Mouse (Mus musculus) layer of hippocampus, adult 11-12 months (tissue): ENCODE data around the gene Ap3m1.
A peak's percentile ranks its signal among the peaks of the same experiment; 100 is the strongest.

Experiments
- DNase-seq: peaks from one replicate; pipeline ENCODE4 v3.0.0; 2022; ENCODE audit warnings: low spot score

Gene Ap3m1

GRCm38 (mm10) chr14:21013800-21014334 lies 38.4 kb downstream of the Ap3m1 start:
- no peak for DNase-seq

GRCm38 (mm10) chr14:20999617-21000016 lies 52.7 kb downstream of the Ap3m1 start:
- no peak for DNase-seq

GRCm38 (mm10) chr14:20997548-20997947 lies 54.8 kb downstream of the Ap3m1 start:
- DNase-seq, result no peak

- no peak for DNase-seq
Measured at GRCm38 (mm10) chr14:20996361-20996760, 55.9 kb downstream of the Ap3m1 start.

- DNase-seq, result no peak
Measured at GRCm38 (mm10) chr14:20995497-20995896, 56.8 kb downstream of the Ap3m1 start.

GRCm38 (mm10) chr14:20994475-20994874 lies 57.8 kb downstream of the Ap3m1 start:
- no peak for DNase-seq

GRCm38 (mm10) chr14:20993067-20993691 lies 59.1 kb downstream of the Ap3m1 start:
- peak; percentile 68 for DNase-seq

GRCm38 (mm10) chr14:20991492-20991891 lies 60.8 kb downstream of the Ap3m1 start:
- DNase-seq, result no peak

- DNase-seq, result no peak
Measured at GRCm38 (mm10) chr14:20985482-20985881, 66.8 kb downstream of the Ap3m1 start.

- DNase-seq, result peak; percentile 60
Measured at GRCm38 (mm10) chr14:20983832-20984231, 68.5 kb downstream of the Ap3m1 start.
